Mouse (Mus musculus) lung, embryonic 14.5 days (tissue): ENCODE data around the gene Ccnl2. TPM values are rescaled to one million over a fixed set of nuclear protein-coding genes. Genes with fewer than 3 reads are reported as not detected.

Experiments used
- ATAC-seq: fragments of 200-750 bp; cut with Nextera tagmentation; 2 replicates; pipeline ENCODE4 v1.8.0; 2017; ENCODE audit warnings: mild to moderate bottlenecking, moderate TSS enrichment, moderate library complexity; ENCODE audit not compliant: insufficient read depth
- DNase-seq: peaks from one replicate; pipeline ENCODE4 v3.0.0-alpha.2; 2015
- H3K27ac ChIP-seq: fragments of 300-500 bp; sonication (generic); 2 replicates; pipeline ENCODE4 v1.5.1; 2014; ENCODE audit warnings: low read depth, mild to moderate bottlenecking, moderate library complexity
- H3K27me3 ChIP-seq: fragments of 300-500 bp; sonication (generic); 2 replicates; pipeline ENCODE4 v1.6.1; 2014; ENCODE audit warnings: low read length, control low read depth; ENCODE audit not compliant: insufficient read depth
- H3K36me3 ChIP-seq: fragments of 300-500 bp; sonication (generic); 2 replicates; pipeline ENCODE4 v1.6.1; 2014; ENCODE audit warnings: control low read depth; ENCODE audit not compliant: insufficient read depth
- H3K4me1 ChIP-seq: fragments of 300-500 bp; sonication (generic); 2 replicates; pipeline ENCODE4 v1.6.1; 2014; ENCODE audit warnings: antibody characterized with exemption, control low read depth; ENCODE audit not compliant: insufficient read depth
- H3K4me2 ChIP-seq: fragments of 300-500 bp; sonication (generic); 2 replicates; pipeline ENCODE4 v1.6.1; 2014; ENCODE audit warnings: mild to moderate bottlenecking
- H3K4me3 ChIP-seq: fragments of 300-500 bp; sonication (generic); 2 replicates; pipeline ENCODE4 v1.5.1; 2014; ENCODE audit warnings: low read depth, low read length
- H3K9ac ChIP-seq: fragments of 300-500 bp; sonication (generic); 2 replicates; pipeline ENCODE4 v1.6.1; 2014
- H3K9me3 ChIP-seq: fragments of 300-500 bp; sonication (generic); 2 replicates; pipeline ENCODE4 v1.6.1; 2016; ENCODE audit warnings: low read depth, low read length, control low read depth
- CTCF ChIP-seq: IDR thresholded peaks from 2 replicates; pipeline ENCODE4 v1.5.1; 2016; ENCODE audit warnings: antibody characterized with exemption, low read depth
- WGBS: fragments of 180-500 bp; shearing (Covaris S2); extraction: QIAGEN DNeasy Blood & Tissue Kit; methylation state at CpG from one replicate; pipeline ENCODE4 v1.1.7; 2014; 5-methylcytosine and 5-hydroxymethylcytosine counted together
- polyA plus RNA-seq: library from polyadenylated mRNA; unstranded; fragments of >200 nt; fragmentation: Nextera tagmentation; extraction: Ambion mirVana; gene quantifications from 2 replicates; pipeline ENCODE4 v1.2.1, GENCODE M21; 2014

The Ccnl2 gene
- polyA plus RNA-seq, 1 experiment from 2014 or later, result 174 TPM

- Histone ChIP-seq H3K4me2 (peak within 1 kb of the TSS; percentile 73), H3K4me1 (peaks cover 32% of the 10 kb centered on the region), H3K27ac (peak within 1 kb of the TSS; percentile 69), H3K4me3 (peak within 1 kb of the TSS; percentile 36), H3K9me3 (no peaks in the 10 kb centered on the region), H3K9ac (no peak within 1 kb of the TSS), H3K36me3 (no peaks in the 10 kb centered on the region), H3K27me3 (peaks cover 14% of the 10 kb centered on the region)
- under 1% methylated on average over 35 of the region's 35 CpGs for WGBS
- no peak for TF ChIP-seq CTCF
- DNase-seq (peak; percentile 94), ATAC-seq (peak; percentile 73)
These were observed 38.0 kb upstream of the Ccnl2 start, which contains the start of gene Vwa1 for GRCm38 (mm10) chr4:155774280-155774754. Gene Vwa1 (minus strand): TSS chr4:155774698.

GRCm38 (mm10) chr4:155774971-155775740 is 37.1 kb upstream of the Ccnl2 start:
- Histone ChIP-seq H3K4me3 (peak overlapping the region; percentile 36), H3K4me1 (peaks cover 30% of the 10 kb centered on the region), H3K36me3 (no peaks in the 10 kb centered on the region), H3K9me3 (no peaks in the 10 kb centered on the region), H3K27ac (peak overlapping the region; percentile 69), H3K27me3 (peaks cover 14% of the 10 kb centered on the region), H3K4me2 (peak overlapping the region; percentile 73), H3K9ac (no peak overlapping the region)
- ATAC-seq (0 out of 2 replicates have a peak, but pooled peaks have one; percentile 7), DNase-seq (peak; percentile 73)
- 32% methylated on average over 9 of the region's 9 CpGs for WGBS
- no peak for TF ChIP-seq CTCF

DNA sequence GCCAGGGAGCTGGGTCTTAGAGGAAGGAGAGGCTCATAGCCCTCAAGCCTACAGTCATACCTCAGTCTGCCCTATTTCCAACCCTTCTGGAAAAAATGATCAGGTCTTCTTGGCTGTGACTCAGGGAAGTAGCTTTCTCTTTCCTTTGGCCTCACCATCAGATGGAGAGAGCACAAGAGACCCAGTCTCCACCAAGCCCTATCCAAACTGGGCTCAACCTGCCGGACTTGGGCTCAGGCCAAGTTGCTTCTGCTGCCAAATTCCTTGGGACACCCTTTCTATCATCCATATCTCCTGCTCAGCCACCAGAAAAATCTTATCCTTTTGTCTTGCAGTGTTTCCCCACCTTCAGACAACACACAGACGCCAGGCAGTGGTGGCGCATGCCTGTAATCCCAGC is 36.4 kb upstream of the Ccnl2 start:
- Histone ChIP-seq H3K27ac (peak overlapping the region; percentile 69), H3K9me3 (no peaks in the 10 kb centered on the region), H3K9ac (no peak overlapping the region), H3K4me1 (peaks cover 27% of the 10 kb centered on the region), H3K36me3 (no peaks in the 10 kb centered on the region), H3K4me2 (no peak overlapping the region), H3K4me3 (no peak overlapping the region), H3K27me3 (peaks cover 14% of the 10 kb centered on the region)
- no peak for ATAC-seq
- TF ChIP-seq CTCF, result no peak
- peak; percentile 75 for DNase-seq
- WGBS, result 55% methylated on average over 3 of the region's 3 CpGs

GRCm38 (mm10) chr4:155776704-155777335 is 35.5 kb upstream of the Ccnl2 start:
- H3K36me3 ChIP-seq, result no peaks in the 10 kb centered on the region
- ATAC-seq (no peak), DNase-seq (peak; percentile 47)
- H3K4me2 ChIP-seq, result no peak overlapping the region
- TF ChIP-seq CTCF, result no peak
- H3K9me3 ChIP-seq, result no peaks in the 10 kb centered on the region
- H3K27me3 ChIP-seq, result peaks cover 11% of the 10 kb centered on the region
- WGBS, result 45% methylated on average over 2 of the region's 2 CpGs
- no peak overlapping the region for H3K27ac ChIP-seq
- no peak overlapping the region for H3K4me3 ChIP-seq
- peaks cover 30% of the 10 kb centered on the region for H3K4me1 ChIP-seq
- H3K9ac ChIP-seq, result no peak overlapping the region

GRCm38 (mm10) chr4:155777816-155778215 is 34.5 kb upstream of the Ccnl2 start:
- no peak for ATAC-seq
- H3K9ac ChIP-seq, result no peak overlapping the region
- DNase-seq, result peak; percentile 59
- H3K9me3 ChIP-seq, result no peaks in the 10 kb centered on the region
- peak overlapping the region; percentile 50; the same call in 1 of the 2 replicates for H3K27ac ChIP-seq
- peaks cover 10% of the 10 kb centered on the region for H3K27me3 ChIP-seq
- WGBS, result 62% methylated on average over 2 of the region's 2 CpGs
- no peak overlapping the region for H3K4me3 ChIP-seq
- no peaks in the 10 kb centered on the region for H3K36me3 ChIP-seq
- no peak overlapping the region for H3K4me2 ChIP-seq
- no peak for TF ChIP-seq CTCF
- peaks cover 30% of the 10 kb centered on the region for H3K4me1 ChIP-seq

DNA sequence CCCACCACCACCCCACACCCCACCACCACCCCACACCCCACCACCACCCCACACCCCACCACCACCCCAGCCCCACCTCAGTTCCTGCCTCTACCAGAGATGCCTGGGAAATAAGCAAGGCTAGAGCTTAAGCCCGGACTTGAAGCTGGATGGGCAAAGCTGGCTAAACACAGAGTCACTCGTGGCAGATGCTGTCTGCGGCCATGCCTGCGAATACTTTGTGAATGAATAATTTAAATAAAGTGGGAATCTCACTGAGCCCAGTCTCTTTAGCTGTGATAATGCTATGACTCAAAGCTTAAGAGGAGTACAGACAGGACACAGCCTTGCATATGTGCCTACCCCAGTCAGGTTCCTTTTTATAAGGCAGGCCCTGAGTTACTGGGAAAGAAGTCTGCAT is 32.8 kb upstream of the Ccnl2 start:
- Histone ChIP-seq H3K9ac (no peak overlapping the region), H3K4me2 (no peak overlapping the region), H3K9me3 (no peaks in the 10 kb centered on the region), H3K4me3 (no peak overlapping the region), H3K36me3 (no peaks in the 10 kb centered on the region), H3K4me1 (peaks cover 33% of the 10 kb centered on the region), H3K27me3 (no peaks in the 10 kb centered on the region), H3K27ac (no peak overlapping the region)
- 76% methylated on average over 4 of the region's 4 CpGs for whole genome bisulfite sequencing
- ATAC-seq (no peak), DNase-seq (no peak)
- no peak for TF ChIP-seq CTCF

DNA sequence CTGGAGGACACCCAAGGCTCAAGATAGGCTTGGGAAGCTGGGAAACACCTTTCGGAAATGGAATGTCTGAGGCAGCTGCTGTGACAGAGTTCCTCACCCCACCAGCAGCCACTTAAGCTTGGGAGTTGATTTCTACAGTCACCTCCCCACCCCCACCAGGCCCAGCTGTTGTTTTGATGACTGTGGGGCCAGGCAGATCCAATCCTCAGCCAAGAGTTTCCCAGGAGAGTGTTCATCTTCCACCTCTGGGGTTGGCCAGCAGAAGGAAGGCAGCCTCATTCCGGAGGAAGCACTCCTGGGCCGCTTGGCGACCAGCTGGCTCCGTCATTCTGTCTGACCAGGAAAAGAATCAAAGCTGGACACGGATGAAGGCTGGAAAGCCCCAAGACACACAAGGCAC is 31.4 kb upstream of the Ccnl2 start:
- Histone ChIP-seq H3K4me1 (peaks cover 22% of the 10 kb centered on the region), H3K9ac (no peak overlapping the region), H3K27me3 (no peaks in the 10 kb centered on the region), H3K4me3 (no peak overlapping the region), H3K27ac (0 out of 2 replicates have a peak overlapping the region, but pooled peaks have one; percentile 36), H3K4me2 (0 out of 2 replicates have a peak overlapping the region, but pooled peaks have one; percentile 4), H3K9me3 (no peaks in the 10 kb centered on the region), H3K36me3 (no peaks in the 10 kb centered on the region)
- no peak for TF ChIP-seq CTCF
- ATAC-seq, result no peak
- 11% methylated on average over 6 of the region's 6 CpGs for WGBS
- peak; percentile 39 for DNase-seq
